Mouse (Mus musculus): Measurements from ENCODE around the gene Npas3.

DNA sequence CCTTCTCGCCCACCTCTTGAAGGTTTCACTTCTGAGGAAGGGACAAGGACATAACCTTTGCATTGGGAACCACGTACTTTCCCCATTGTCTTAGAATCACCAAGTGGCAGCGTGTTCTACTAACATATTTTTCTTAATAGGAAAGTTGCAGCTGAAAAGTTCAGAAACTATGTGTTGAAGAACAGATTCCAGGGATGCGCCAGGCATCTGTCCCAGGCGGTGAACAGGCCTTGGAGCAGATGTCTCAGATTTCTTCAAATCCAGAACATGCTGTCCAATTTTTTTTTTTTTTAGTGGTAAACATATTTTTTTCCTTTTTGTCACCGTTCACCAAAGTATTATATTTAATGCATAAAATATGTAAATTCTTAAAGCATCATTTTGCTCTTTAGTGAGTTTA is 553.4 kb downstream of the Npas3 start:
- TF ChIP-seq TAL1 (IDR thresholded peaks at IDR 0.05; ENCODE audit: low read length) (no peak), GATA1 (IDR thresholded peaks at IDR 0.05; ENCODE audit: low read length) (no peak)
